Mouse (Mus musculus): ENCODE data around the gene Slc4a3. TPM values are rescaled to one million over a fixed set of nuclear protein-coding genes. Genes with fewer than 3 reads are reported as not detected.

The Slc4a3 gene
- polyA plus RNA-seq, 2 experiments, result 21.5 to 101 TPM

DNA sequence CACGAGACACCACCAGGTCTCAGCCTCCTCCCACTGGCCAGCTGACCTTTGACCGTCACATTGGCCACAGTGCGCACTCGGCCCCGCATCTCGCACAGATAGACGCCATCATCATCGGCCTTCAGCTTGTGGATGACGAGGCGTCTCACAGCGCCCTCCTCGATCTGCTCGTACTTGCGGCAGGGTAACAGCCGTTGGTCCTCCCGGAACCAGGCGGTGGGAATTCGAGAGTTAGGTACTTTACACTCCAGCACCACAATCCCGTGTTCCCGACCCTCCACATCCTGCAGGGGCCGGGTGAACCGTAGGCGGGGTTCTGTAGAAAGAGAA, 42.5 kb upstream of the Slc4a3 start:
- no peak for TF ChIP-seq POLR2A (IDR thresholded peaks at IDR 0.05; ENCODE audit: borderline replicate concordance, extremely low read depth, insufficient read depth, insufficient read length)
- H3K4me2 ChIP-seq (replicated peaks; ENCODE audit: low read depth, low read length, severe bottlenecking), result peak overlapping the region; percentile 92; the same call in 1 of the 2 replicates
- ATAC-seq (ENCODE audit: low FRiP score, low read depth) (no peak), DNase-seq (ENCODE audit: low spot score) (no peak)
- no peak overlapping the region for H3K4me3 ChIP-seq (replicated peaks; ENCODE audit: low read length)
- no peaks in the 10 kb centered on the region for H3K27me3 ChIP-seq (ENCODE audit: control insufficient read depth, insufficient read depth, low read length)
- peaks cover 20% of the 10 kb centered on the region for H3K4me1 ChIP-seq (ENCODE audit: control insufficient read depth, insufficient read depth, low read length)
- H3K9ac ChIP-seq (ENCODE audit: low read depth, low read length, severe bottlenecking), result 0 out of 2 replicates have a peak overlapping the region, but pooled peaks have one; percentile 21
- H3K36me3 ChIP-seq (ENCODE audit: control insufficient read depth, insufficient read depth, low read length), result peaks cover 60% of the 10 kb centered on the region
- no peaks in the 10 kb centered on the region for H3K9me3 ChIP-seq (ENCODE audit: control insufficient read depth, low read length)
- H3K27ac ChIP-seq (replicated peaks; ENCODE audit: low read depth, low read length), result no peak overlapping the region
- 72% methylated on average over 23 of the region's 23 CpGs for WGBS

DNA sequence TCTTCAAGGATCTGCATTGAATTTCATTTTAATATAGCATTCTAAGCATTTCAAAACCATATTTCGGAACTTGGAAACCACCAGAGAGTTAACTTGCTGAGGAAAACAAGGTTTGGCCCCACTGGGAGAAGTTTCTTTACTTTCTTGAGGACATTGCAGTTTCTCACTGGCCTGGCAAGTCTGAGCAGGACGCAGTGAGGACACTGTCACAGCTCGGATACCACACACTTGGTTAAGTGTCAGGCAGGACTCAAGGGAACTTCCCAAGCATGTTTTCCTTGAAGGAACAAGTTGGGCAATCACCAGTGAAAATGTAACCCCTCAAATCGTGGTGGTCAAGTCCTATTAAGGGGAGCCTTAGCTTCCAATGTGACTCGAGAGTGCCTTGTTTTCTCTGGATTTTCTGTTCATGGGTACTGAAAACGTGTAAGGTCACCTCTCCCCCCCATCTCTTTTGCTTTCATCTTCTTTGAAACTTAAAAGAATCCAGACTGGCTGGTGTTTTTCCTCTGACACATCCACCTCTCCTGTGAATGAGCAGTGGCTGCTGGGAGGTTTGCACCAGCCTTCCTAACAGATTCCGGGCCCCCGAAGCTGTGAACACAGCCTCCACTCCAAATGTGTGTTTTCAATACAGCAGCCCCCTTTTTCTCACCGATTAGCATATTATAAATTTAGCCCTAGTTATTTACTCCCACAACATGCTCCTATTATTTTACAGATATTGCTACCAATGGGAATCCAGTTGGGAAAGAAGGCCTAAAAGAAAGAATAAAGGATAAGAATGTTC, 41.6 kb upstream of the Slc4a3 start:
- Histone ChIP-seq H3K4me2 (replicated peaks; ENCODE audit: low read depth, low read length, severe bottlenecking) (peak overlapping the region; percentile 92), H3K27ac (replicated peaks; ENCODE audit: low read depth, low read length) (no peak overlapping the region), H3K4me3 (replicated peaks; ENCODE audit: low read length) (peak overlapping the region; percentile 85), H3K9me3 (ENCODE audit: control insufficient read depth, low read length) (no peaks in the 10 kb centered on the region), H3K27me3 (ENCODE audit: control insufficient read depth, insufficient read depth, low read length) (no peaks in the 10 kb centered on the region), H3K36me3 (ENCODE audit: control insufficient read depth, insufficient read depth, low read length) (peaks cover 51% of the 10 kb centered on the region), H3K4me1 (ENCODE audit: control insufficient read depth, insufficient read depth, low read length) (peaks cover 20% of the 10 kb centered on the region), H3K9ac (ENCODE audit: low read depth, low read length, severe bottlenecking) (peak overlapping the region; percentile 93; the same call in 1 of the 2 replicates)
- DNase-seq (ENCODE audit: low spot score), result no peak
- TF ChIP-seq POLR2A (IDR thresholded peaks at IDR 0.05; ENCODE audit: borderline replicate concordance, extremely low read depth, insufficient read depth, insufficient read length), result no peak
- ATAC-seq (ENCODE audit: low FRiP score, low read depth), result no peak
- WGBS, result 51% methylated on average over 9 of the region's 9 CpGs

DNA sequence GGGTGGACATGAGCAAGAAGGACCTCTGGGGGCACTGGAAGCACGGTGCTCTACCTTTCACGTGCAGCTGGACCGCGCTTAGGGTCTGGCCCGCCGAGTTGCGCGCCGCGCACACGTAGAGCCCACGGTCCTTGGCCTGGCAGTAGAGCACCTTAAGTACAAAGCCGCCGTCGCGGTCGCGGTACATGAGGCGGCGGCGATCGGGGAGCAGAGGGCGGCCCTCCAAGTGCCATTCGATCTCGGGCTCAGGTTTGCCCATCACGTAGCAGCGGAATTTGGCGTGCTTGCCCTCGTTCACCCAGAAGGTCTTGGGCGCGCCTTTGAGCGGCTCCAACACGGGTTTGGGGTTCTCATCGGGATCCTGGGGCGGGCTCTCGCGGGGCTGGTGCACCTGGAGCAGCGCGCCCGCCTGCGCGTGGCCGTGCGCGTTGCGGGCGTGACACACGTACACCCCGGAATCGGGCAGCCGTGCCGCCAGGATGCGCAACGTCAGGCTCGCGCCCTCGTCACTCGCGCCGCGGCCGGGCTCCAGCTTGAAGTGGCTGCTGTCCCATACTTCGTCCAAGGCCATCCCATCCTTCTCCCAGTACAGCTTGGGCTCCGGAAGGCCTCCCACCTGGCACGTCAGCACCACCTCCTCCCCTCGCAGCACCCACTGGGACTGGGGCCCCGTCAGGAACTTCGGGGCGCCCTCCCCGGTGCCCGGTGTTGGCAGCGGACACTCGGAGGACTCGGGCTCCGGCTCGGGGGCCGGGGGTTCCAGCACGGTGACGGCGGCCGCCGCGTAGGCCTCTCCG, 40.7 kb upstream of the Slc4a3 start:
- Histone ChIP-seq H3K4me2 (replicated peaks; ENCODE audit: low read depth, low read length, severe bottlenecking) (peak overlapping the region; percentile 92), H3K4me1 (ENCODE audit: control insufficient read depth, insufficient read depth, low read length) (peaks cover 20% of the 10 kb centered on the region), H3K9me3 (ENCODE audit: control insufficient read depth, low read length) (no peaks in the 10 kb centered on the region), H3K4me3 (replicated peaks; ENCODE audit: low read length) (peak overlapping the region; percentile 85), H3K27me3 (ENCODE audit: control insufficient read depth, insufficient read depth, low read length) (no peaks in the 10 kb centered on the region), H3K27ac (replicated peaks; ENCODE audit: low read depth, low read length) (peak overlapping the region; percentile 97), H3K9ac (ENCODE audit: low read depth, low read length, severe bottlenecking) (peak overlapping the region; percentile 93), H3K36me3 (ENCODE audit: control insufficient read depth, insufficient read depth, low read length) (peaks cover 42% of the 10 kb centered on the region)
- no peak for TF ChIP-seq POLR2A (IDR thresholded peaks at IDR 0.05; ENCODE audit: borderline replicate concordance, extremely low read depth, insufficient read depth, insufficient read length)
- ATAC-seq (ENCODE audit: low FRiP score, low read depth) (peak; percentile 20; the same call in 1 of the 2 replicates), DNase-seq (ENCODE audit: low spot score) (peak; percentile 25)
- 2% methylated on average over 73 of the region's 84 CpGs for WGBS

- TF ChIP-seq POLR2A (IDR thresholded peaks at IDR 0.05; ENCODE audit: borderline replicate concordance, extremely low read depth, insufficient read depth, insufficient read length), result peak; percentile 90; the same call in 1 of the 2 replicates
- ATAC-seq (ENCODE audit: low FRiP score, low read depth) (peak; percentile 92), DNase-seq (ENCODE audit: low spot score) (peak; percentile 94)
- Histone ChIP-seq H3K4me3 (replicated peaks; ENCODE audit: low read length) (peak within 1 kb of the TSS; percentile 85), H3K9me3 (ENCODE audit: control insufficient read depth, low read length) (no peaks in the 10 kb centered on the region), H3K36me3 (ENCODE audit: control insufficient read depth, insufficient read depth, low read length) (peaks cover 34% of the 10 kb centered on the region), H3K27ac (replicated peaks; ENCODE audit: low read depth, low read length) (peak within 1 kb of the TSS; percentile 97), H3K9ac (ENCODE audit: low read depth, low read length, severe bottlenecking) (peak within 1 kb of the TSS; percentile 93), H3K4me1 (ENCODE audit: control insufficient read depth, insufficient read depth, low read length) (peaks cover 20% of the 10 kb centered on the region), H3K27me3 (ENCODE audit: control insufficient read depth, insufficient read depth, low read length) (no peaks in the 10 kb centered on the region), H3K4me2 (replicated peaks; ENCODE audit: low read depth, low read length, severe bottlenecking) (peak within 1 kb of the TSS; percentile 92)
- under 1% methylated on average over 40 of the region's 65 CpGs for WGBS
These were observed 39.9 kb upstream of the Slc4a3 start, which contains the start of gene Obsl1 for GRCm38 (mm10) chr1:75505956-75506831. Obsl1 (minus strand) TSS chr1:75506452.

Data from limb, embryonic 14.5 days (tissue).